Mouse (Mus musculus): ENCODE results near the gene Gas7. TPM values are rescaled to one million over a fixed set of nuclear protein-coding genes. Genes with fewer than 3 reads are reported as not detected.

The Gas7 gene
- polyA plus RNA-seq, 1 experiment from 2014 or later, result 2.3 TPM

- Histone ChIP-seq H3K4me3 (ENCODE audit: low read depth, low read length) (no peak overlapping the region), H3K4me2 (no peak overlapping the region), H3K27ac (ENCODE audit: low read depth, low read length) (no peak overlapping the region), H3K36me3 (ENCODE audit: control insufficient read depth, insufficient read depth, low read length) (no peaks in the 10 kb centered on the region), H3K9ac (ENCODE audit: low read depth, low read length) (no peak overlapping the region), H3K9me3 (ENCODE audit: control insufficient read depth, low read length) (no peaks in the 10 kb centered on the region), H3K4me1 (replicated peaks; ENCODE audit: control insufficient read depth, insufficient read depth, low read length) (peaks cover 15% of the 10 kb centered on the region), H3K27me3 (replicated peaks; ENCODE audit: control insufficient read depth, insufficient read depth, low read length) (no peaks in the 10 kb centered on the region)
- DNase-seq (ENCODE audit: low spot score), result no peak
- WGBS, result 65% methylated on average over 2 of the region's 2 CpGs
- ATAC-seq (replicated peaks; ENCODE audit: low FRiP score), result no peak
These were observed 67.4 kb downstream of the Gas7 start for GRCm38 (mm10) chr11:67522671-67523070.

GRCm38 (mm10) chr11:67523806-67524205 is 68.6 kb downstream of the Gas7 start:
- H3K9me3 ChIP-seq (ENCODE audit: control insufficient read depth, low read length), result no peaks in the 10 kb centered on the region
- WGBS, result 46% methylated on average over 3 of the region's 3 CpGs
- no peak overlapping the region for H3K4me3 ChIP-seq (ENCODE audit: low read depth, low read length)
- H3K36me3 ChIP-seq (ENCODE audit: control insufficient read depth, insufficient read depth, low read length), result no peaks in the 10 kb centered on the region
- ATAC-seq (replicated peaks; ENCODE audit: low FRiP score), result no peak
- no peak overlapping the region for H3K9ac ChIP-seq (ENCODE audit: low read depth, low read length)
- peaks cover 15% of the 10 kb centered on the region for H3K4me1 ChIP-seq (replicated peaks; ENCODE audit: control insufficient read depth, insufficient read depth, low read length)
- no peak overlapping the region for H3K4me2 ChIP-seq
- no peak overlapping the region for H3K27ac ChIP-seq (ENCODE audit: low read depth, low read length)
- no peaks in the 10 kb centered on the region for H3K27me3 ChIP-seq (replicated peaks; ENCODE audit: control insufficient read depth, insufficient read depth, low read length)
- no peak for DNase-seq (ENCODE audit: low spot score)

DNA sequence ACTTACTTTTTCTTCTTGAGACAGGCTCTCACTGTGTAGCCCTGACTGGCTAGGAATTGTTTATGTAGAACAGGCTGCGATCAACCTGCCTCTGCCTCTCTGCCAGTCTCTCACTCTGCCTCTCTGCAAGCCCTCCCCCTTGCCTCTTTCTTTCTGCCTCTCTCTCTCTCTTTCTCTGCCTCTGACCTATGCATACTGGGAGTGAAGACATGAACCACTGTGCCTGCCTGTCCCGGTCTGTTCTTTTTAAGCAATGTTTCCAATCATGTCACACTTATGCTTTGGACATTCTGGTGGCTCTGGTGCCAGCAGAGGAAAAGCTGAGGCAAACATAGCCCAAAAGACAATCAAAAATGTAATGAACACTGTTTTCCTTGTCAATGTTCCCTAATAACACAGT is 69.5 kb downstream of the Gas7 start:
- Histone ChIP-seq H3K9ac (ENCODE audit: low read depth, low read length) (no peak overlapping the region), H3K27ac (ENCODE audit: low read depth, low read length) (no peak overlapping the region), H3K4me1 (replicated peaks; ENCODE audit: control insufficient read depth, insufficient read depth, low read length) (peaks cover 15% of the 10 kb centered on the region), H3K4me3 (ENCODE audit: low read depth, low read length) (no peak overlapping the region), H3K9me3 (ENCODE audit: control insufficient read depth, low read length) (no peaks in the 10 kb centered on the region), H3K4me2 (no peak overlapping the region), H3K27me3 (replicated peaks; ENCODE audit: control insufficient read depth, insufficient read depth, low read length) (no peaks in the 10 kb centered on the region), H3K36me3 (ENCODE audit: control insufficient read depth, insufficient read depth, low read length) (no peaks in the 10 kb centered on the region)
- no peak for ATAC-seq (replicated peaks; ENCODE audit: low FRiP score)
- no peak for DNase-seq (ENCODE audit: low spot score)
- 58% methylated on average over 2 of the region's 2 CpGs for WGBS

- no peaks in the 10 kb centered on the region for H3K36me3 ChIP-seq (ENCODE audit: control insufficient read depth, insufficient read depth, low read length)
- peaks cover 18% of the 10 kb centered on the region for H3K4me1 ChIP-seq (replicated peaks; ENCODE audit: control insufficient read depth, insufficient read depth, low read length)
- DNase-seq (ENCODE audit: low spot score) (no peak), ATAC-seq (replicated peaks; ENCODE audit: low FRiP score) (no peak)
- H3K27ac ChIP-seq (ENCODE audit: low read depth, low read length), result no peak overlapping the region
- H3K9ac ChIP-seq (ENCODE audit: low read depth, low read length), result no peak overlapping the region
- H3K9me3 ChIP-seq (ENCODE audit: control insufficient read depth, low read length), result no peaks in the 10 kb centered on the region
- WGBS, result 45% methylated on average over 3 of the region's 3 CpGs
- no peak overlapping the region for H3K4me3 ChIP-seq (ENCODE audit: low read depth, low read length)
- H3K27me3 ChIP-seq (replicated peaks; ENCODE audit: control insufficient read depth, insufficient read depth, low read length), result no peaks in the 10 kb centered on the region
- H3K4me2 ChIP-seq, result no peak overlapping the region
These were observed 70.6 kb downstream of the Gas7 start for GRCm38 (mm10) chr11:67525841-67526240.

- Histone ChIP-seq H3K36me3 (ENCODE audit: control insufficient read depth, insufficient read depth, low read length) (no peaks in the 10 kb centered on the region), H3K4me3 (ENCODE audit: low read depth, low read length) (no peak overlapping the region), H3K9ac (ENCODE audit: low read depth, low read length) (no peak overlapping the region), H3K27ac (ENCODE audit: low read depth, low read length) (peak overlapping the region; percentile 51), H3K4me2 (no peak overlapping the region), H3K4me1 (replicated peaks; ENCODE audit: control insufficient read depth, insufficient read depth, low read length) (peaks cover 18% of the 10 kb centered on the region), H3K27me3 (replicated peaks; ENCODE audit: control insufficient read depth, insufficient read depth, low read length) (no peaks in the 10 kb centered on the region), H3K9me3 (ENCODE audit: control insufficient read depth, low read length) (no peaks in the 10 kb centered on the region)
- DNase-seq (ENCODE audit: low spot score) (peak; percentile 54), ATAC-seq (replicated peaks; ENCODE audit: low FRiP score) (peak; percentile 72)
- WGBS, result 59% methylated on average over 12 of the region's 12 CpGs
These were observed 71.6 kb downstream of the Gas7 start for GRCm38 (mm10) chr11:67526621-67527545.

GRCm38 (mm10) chr11:67531286-67531685 is 76.0 kb downstream of the Gas7 start:
- DNase-seq (ENCODE audit: low spot score), result no peak
- H3K4me1 ChIP-seq (replicated peaks; ENCODE audit: control insufficient read depth, insufficient read depth, low read length), result peaks cover 13% of the 10 kb centered on the region
- no peaks in the 10 kb centered on the region for H3K36me3 ChIP-seq (ENCODE audit: control insufficient read depth, insufficient read depth, low read length)
- H3K9me3 ChIP-seq (ENCODE audit: control insufficient read depth, low read length), result no peaks in the 10 kb centered on the region
- H3K4me3 ChIP-seq (ENCODE audit: low read depth, low read length), result no peak overlapping the region
- H3K4me2 ChIP-seq, result no peak overlapping the region
- no peak overlapping the region for H3K9ac ChIP-seq (ENCODE audit: low read depth, low read length)
- no peaks in the 10 kb centered on the region for H3K27me3 ChIP-seq (replicated peaks; ENCODE audit: control insufficient read depth, insufficient read depth, low read length)
- no peak overlapping the region for H3K27ac ChIP-seq (ENCODE audit: low read depth, low read length)
- ATAC-seq (replicated peaks; ENCODE audit: low FRiP score), result no peak
- 70% methylated on average over 2 of the region's 2 CpGs for WGBS

GRCm38 (mm10) chr11:67531926-67532565 is 76.8 kb downstream of the Gas7 start:
- H3K27me3 ChIP-seq (replicated peaks; ENCODE audit: control insufficient read depth, insufficient read depth, low read length), result no peaks in the 10 kb centered on the region
- no peaks in the 10 kb centered on the region for H3K36me3 ChIP-seq (ENCODE audit: control insufficient read depth, insufficient read depth, low read length)
- H3K4me2 ChIP-seq, result no peak overlapping the region
- no peak overlapping the region for H3K27ac ChIP-seq (ENCODE audit: low read depth, low read length)
- H3K4me1 ChIP-seq (replicated peaks; ENCODE audit: control insufficient read depth, insufficient read depth, low read length), result peaks cover 8% of the 10 kb centered on the region
- no peak overlapping the region for H3K9ac ChIP-seq (ENCODE audit: low read depth, low read length)
- ATAC-seq (replicated peaks; ENCODE audit: low FRiP score) (no peak), DNase-seq (ENCODE audit: low spot score) (no peak)
- 67% methylated on average over 6 of the region's 6 CpGs for WGBS
- H3K4me3 ChIP-seq (ENCODE audit: low read depth, low read length), result no peak overlapping the region
- H3K9me3 ChIP-seq (ENCODE audit: control insufficient read depth, low read length), result no peaks in the 10 kb centered on the region

- H3K4me1 ChIP-seq (replicated peaks; ENCODE audit: control insufficient read depth, insufficient read depth, low read length), result peaks cover 4% of the 10 kb centered on the region; the same call in 1 of the 2 replicates
- no peak overlapping the region for H3K4me2 ChIP-seq
- ATAC-seq (replicated peaks; ENCODE audit: low FRiP score), result no peak
- no peak overlapping the region for H3K9ac ChIP-seq (ENCODE audit: low read depth, low read length)
- H3K9me3 ChIP-seq (ENCODE audit: control insufficient read depth, low read length), result no peaks in the 10 kb centered on the region
- H3K27me3 ChIP-seq (replicated peaks; ENCODE audit: control insufficient read depth, insufficient read depth, low read length), result no peaks in the 10 kb centered on the region
- no peak overlapping the region for H3K4me3 ChIP-seq (ENCODE audit: low read depth, low read length)
- 77% methylated on average over 10 of the region's 10 CpGs for WGBS
- H3K36me3 ChIP-seq (ENCODE audit: control insufficient read depth, insufficient read depth, low read length), result no peaks in the 10 kb centered on the region
- DNase-seq (ENCODE audit: low spot score), result no peak
- H3K27ac ChIP-seq (ENCODE audit: low read depth, low read length), result no peak overlapping the region
These were observed 77.5 kb downstream of the Gas7 start for GRCm38 (mm10) chr11:67532728-67533127.
